Mouse (Mus musculus) Muller cell, postnatal 12 days (primary cell): ENCODE results near the gene Hoxa2.

ENCODE experiments used
- DNase-seq: peaks from one replicate; pipeline ENCODE4 v3.0.0-alpha.2; 2015; ENCODE audit errors: inconsistent ontology term

The Hoxa2 gene

DNA sequence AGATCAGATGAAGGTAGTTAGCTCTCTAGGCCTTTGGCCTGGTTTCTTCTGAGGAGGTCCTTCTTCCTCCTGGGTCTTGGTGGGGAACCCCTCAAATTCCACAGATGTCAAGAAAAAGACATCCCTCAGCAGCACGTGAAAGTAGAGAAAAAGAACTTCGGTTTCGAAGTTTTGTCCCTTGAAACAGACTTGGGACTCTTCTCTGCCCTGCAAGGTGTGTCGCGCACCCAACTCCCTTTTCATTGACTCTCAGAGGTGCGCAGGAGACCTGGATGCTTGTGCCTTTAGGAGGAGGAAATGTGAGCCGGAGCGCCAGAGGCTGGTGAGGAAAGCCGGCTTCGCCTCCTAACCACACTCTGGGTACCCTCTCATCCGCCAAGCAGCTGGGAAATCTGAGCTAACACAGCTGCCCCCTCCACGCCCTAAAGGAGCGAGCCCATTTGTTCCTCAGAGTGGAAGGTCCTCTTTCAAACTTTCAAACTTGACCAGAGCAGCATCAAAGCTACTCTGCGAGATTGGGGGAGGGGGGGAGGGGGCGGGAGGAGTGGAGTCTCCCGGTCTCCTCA is 14.1 kb downstream of the Hoxa2 start:
- no peak for DNase-seq

DNA sequence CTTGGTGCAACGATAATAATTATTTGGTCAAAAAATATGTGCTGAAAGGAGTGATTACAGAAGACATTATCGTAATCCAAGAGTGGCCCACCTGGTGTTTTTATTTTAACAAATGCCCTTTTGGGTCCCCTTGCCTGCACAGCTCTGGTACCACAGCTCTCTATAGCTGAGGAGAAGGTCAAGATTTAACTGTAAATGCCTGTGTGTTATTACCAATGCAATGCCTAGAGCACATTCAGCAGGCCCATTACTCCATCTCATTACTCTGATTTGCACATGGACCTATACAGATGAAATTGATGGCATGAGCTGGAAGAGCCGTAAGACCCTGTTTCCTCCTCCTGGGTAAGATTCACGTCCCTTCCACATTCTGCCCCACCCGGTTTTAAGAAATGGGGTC is 25.5 kb downstream of the Hoxa2 start:
- no peak for DNase-seq

DNA sequence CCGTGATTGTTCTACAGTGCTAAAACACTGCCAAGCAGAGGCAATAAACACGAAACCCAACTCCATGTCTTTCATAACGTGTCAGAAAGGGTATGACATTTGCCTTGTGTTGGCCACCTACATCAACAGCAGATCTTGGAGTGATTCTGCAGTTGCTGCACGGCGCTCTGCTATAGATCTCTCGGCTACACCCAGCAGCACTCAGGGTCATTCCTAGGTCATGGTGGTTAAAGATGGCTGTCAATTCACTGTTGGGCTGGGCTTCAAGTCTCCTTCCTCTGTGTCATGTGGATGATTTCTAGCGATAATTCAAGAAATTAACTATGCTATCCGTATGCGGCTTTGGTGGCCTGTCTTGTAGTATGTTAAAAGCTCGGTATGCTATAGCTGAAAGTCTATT is 26.1 kb downstream of the Hoxa2 start:
- no peak for DNase-seq

DNA sequence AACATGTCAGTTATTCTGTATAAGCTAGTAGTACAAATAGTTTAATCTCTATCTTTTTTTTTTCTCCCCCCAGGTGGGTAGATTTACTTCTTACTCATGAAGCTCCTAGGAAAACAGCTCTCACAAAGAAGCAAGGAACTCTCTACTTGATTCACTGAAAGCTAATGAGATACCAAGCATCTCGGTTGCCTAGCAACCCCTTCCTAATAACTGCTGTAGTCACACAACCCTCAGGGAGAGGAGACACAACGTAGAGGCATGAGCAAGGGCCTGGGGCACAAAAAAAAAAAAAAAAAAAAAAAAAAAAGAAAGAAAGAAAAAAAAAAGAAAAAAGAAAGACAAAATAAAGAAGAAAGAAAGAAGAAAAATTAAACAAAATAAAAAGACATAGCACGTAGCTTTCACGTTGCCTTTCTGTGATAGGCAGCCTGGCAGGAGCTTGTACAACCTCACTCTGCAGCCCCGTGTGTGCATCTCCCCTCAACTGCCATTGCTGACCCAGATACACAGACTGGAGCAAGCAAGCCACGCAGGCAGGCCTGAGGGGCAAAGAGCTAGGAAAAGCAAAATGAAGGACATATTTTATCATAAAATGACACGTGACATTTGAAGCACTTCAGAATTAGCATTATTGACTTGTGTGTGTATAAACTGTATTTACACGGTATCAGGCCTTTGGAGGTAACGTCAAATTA is 26.6 kb downstream of the Hoxa2 start:
- DNase-seq: no peak

DNA sequence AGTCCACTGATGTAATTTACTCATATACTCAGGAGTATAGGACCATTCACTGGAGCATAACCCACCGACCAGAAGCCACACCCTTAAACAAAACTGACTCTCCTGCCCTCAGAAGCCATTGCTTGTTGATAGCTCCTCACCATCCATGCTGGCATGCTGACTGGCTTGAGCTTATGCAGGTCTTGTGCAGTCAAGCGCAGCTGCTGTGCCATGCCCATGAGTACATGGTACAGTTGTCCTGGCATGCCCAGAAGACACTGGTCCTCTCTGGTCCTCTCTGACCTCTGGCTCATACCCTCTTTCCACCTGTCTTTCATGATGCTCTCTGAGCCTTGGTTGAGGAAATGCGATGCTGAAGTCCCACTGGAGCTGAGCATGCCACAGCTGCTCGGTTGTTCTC is 41.0 kb downstream of the Hoxa2 start:
- DNase-seq: no peak

DNA sequence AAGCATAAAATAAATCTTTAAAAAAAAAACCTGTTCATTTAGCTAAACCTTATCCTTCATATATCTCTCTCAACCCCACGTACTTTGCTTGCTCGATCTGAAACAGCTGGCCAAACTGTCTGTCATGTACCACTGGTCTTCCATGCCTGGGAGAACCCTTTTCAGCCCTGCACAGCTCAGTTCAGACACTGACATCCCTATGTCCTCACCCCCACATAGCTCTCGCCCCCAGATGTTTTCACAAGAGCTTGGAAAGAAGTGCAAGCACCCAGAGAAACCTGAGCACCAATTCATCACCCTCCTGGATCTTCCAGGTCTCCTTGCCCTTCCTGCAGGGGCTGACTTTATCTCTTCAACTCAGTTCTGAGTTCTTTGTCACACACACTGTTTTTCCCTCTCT is 43.5 kb downstream of the Hoxa2 start:
- no peak for DNase-seq

DNA sequence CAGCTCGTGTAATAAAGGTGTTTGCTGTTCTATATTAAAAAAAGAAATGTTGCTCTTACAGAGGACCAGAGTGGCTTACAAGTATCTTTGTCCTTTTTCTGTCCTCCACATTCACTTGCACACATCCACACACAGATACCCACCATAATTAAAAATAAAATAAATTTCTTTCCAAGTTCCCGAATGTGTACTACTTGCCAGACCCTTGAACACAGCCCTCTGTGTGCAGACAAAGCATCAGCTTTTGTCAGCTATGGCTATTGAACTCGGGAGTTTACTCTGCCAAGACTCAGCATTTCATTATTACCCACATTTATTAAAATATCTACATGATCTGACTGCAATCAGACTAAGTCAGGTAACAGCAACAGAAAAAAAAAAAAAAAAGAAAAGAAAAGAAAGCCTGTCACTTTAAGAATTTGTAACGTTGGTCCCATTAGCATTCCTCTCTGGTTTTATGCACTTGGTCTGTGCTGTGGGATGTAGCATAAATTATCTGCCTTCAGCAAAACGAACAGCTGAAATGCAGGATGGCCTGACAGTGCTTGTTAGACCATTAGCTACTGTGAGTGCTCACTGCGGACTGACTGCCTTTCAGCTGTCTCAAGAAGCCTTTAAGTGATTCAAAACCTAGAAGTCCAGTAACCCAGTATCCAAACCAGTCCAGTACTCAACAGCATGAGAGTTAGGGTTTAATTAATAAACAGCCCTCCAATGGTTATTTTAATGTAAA is 45.6 kb downstream of the Hoxa2 start:
- DNase-seq: peak; percentile 25

DNA sequence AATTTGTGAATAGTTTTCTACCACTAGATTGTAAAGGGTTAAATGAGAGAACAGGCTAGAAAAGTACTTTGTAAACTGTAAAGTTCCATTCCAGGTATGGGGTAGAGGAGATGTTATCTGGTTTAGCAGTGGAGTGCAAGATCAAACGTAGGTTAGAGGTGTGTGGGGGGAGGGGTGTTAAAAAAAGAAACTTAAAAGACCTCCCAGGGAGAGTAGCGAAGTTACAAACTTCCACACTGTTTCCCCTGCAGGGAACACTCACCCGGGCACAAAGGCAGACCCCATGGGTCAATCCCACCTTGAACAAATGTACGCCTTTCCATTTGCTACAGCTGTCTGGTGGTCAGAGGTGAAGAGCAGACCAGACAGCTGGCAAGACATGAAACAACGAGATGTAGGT is 48.7 kb downstream of the Hoxa2 start:
- no peak for DNase-seq
